Mouse (Mus musculus) olfactory bulb, adult 2 months (tissue): ENCODE results near the gene Arel1.

Experiments
- CTCF ChIP-seq: fragments of 200-500 bp; IDR thresholded peaks from 2 replicates; pipeline ENCODE4 v1.5.1; 2012; ENCODE audit warnings: low read depth, mild to moderate bottlenecking, low read length, moderate library complexity; ENCODE audit not compliant: insufficient read depth
- POLR2A ChIP-seq: fragments of 200-500 bp; IDR thresholded peaks from 2 replicates; pipeline ENCODE4 v1.6.1; 2012; ENCODE audit warnings: mild to moderate bottlenecking, low read depth, low read length, moderate library complexity; ENCODE audit not compliant: insufficient read depth

GRCm38 (mm10) chr12:84912652-84913104 lies 58.0 kb downstream of the Arel1 start:
- TF ChIP-seq POLR2A (no peak), CTCF (no peak)
